Mouse (Mus musculus) limb, embryonic 13.5 days (tissue): Measurements from ENCODE around the gene Terb1. TPM values are rescaled to one million over a fixed set of nuclear protein-coding genes. Genes with fewer than 3 reads are reported as not detected.

Source experiments
- ATAC-seq: fragments of 200-750 bp; cut with Nextera tagmentation; 2 replicates; pipeline ENCODE4 v1.8.0; 2017; ENCODE audit warnings: low read depth, moderate number of reproducible peaks, moderate TSS enrichment; ENCODE audit not compliant: low FRiP score
- H3K27ac ChIP-seq: fragments of 300-500 bp; sonication (generic); 2 replicates; pipeline ENCODE4 v1.5.1; 2015; ENCODE audit warnings: inconsistent platforms, mild to moderate bottlenecking, moderate library complexity
- H3K27me3 ChIP-seq: fragments of 300-500 bp; sonication (generic); 2 replicates; pipeline ENCODE4 v1.6.1; 2015; ENCODE audit warnings: mild to moderate bottlenecking, inconsistent platforms
- H3K36me3 ChIP-seq: fragments of 300-500 bp; sonication (generic); 2 replicates; pipeline ENCODE4 v1.6.1; 2015; ENCODE audit warnings: inconsistent platforms, mild to moderate bottlenecking, moderate library complexity
- H3K4me1 ChIP-seq: fragments of 300-500 bp; sonication (generic); 2 replicates; pipeline ENCODE4 v1.6.1; 2015; ENCODE audit warnings: inconsistent platforms
- H3K4me2 ChIP-seq: fragments of 300-500 bp; sonication (generic); replicated peaks from 2 replicates; pipeline ENCODE4 v1.6.1; 2015; ENCODE audit warnings: inconsistent platforms, mild to moderate bottlenecking, moderate library complexity
- H3K4me3 ChIP-seq: fragments of 300-500 bp; sonication (generic); 2 replicates; pipeline ENCODE4 v1.5.1; 2015; ENCODE audit warnings: moderate library complexity, mild to moderate bottlenecking, inconsistent platforms
- H3K9ac ChIP-seq: fragments of 300-500 bp; sonication (generic); 2 replicates; pipeline ENCODE4 v1.6.1; 2015; ENCODE audit warnings: mild to moderate bottlenecking, inconsistent platforms
- H3K9me3 ChIP-seq: fragments of 300-500 bp; sonication (generic); 2 replicates; pipeline ENCODE4 v1.6.1; 2016; ENCODE audit warnings: inconsistent platforms
- WGBS: fragments of 180-500 bp; shearing (Covaris S2); methylation state at CpG from one replicate; pipeline ENCODE4 v1.1.7; 2015; 5-methylcytosine and 5-hydroxymethylcytosine counted together
- polyA plus RNA-seq: library from polyadenylated mRNA; unstranded; fragments of >200 nt; fragmentation: Nextera tagmentation; extraction: Ambion mirVana; gene quantifications from 2 replicates; pipeline ENCODE4 v1.2.1, GENCODE M21; 2015

Gene Terb1
- polyA plus RNA-seq, 1 experiment from 2014 or later: 0.45 TPM

GRCm38 (mm10) chr8:104430230-104430629 is 79.5 kb downstream of the Terb1 start:
- Histone ChIP-seq H3K36me3 (peaks cover 100% of the 10 kb centered on the region), H3K4me3 (no peak overlapping the region), H3K27ac (no peak overlapping the region), H3K27me3 (no peaks in the 10 kb centered on the region), H3K9me3 (no peaks in the 10 kb centered on the region), H3K9ac (no peak overlapping the region), H3K4me1 (no peaks in the 10 kb centered on the region), H3K4me2 (no peak overlapping the region)
- ATAC-seq: no peak
- 92% methylated on average over 7 of the region's 7 CpGs for WGBS

GRCm38 (mm10) chr8:104427703-104428102 is 82.0 kb downstream of the Terb1 start:
- no peak overlapping the region for H3K4me2 ChIP-seq
- 93% methylated on average over 13 of the region's 13 CpGs for WGBS
- H3K36me3 ChIP-seq: peaks cover 99% of the 10 kb centered on the region
- no peak overlapping the region for H3K4me3 ChIP-seq
- ATAC-seq: no peak
- no peak overlapping the region for H3K9ac ChIP-seq
- H3K27ac ChIP-seq: no peak overlapping the region
- H3K27me3 ChIP-seq: no peaks in the 10 kb centered on the region
- H3K9me3 ChIP-seq: no peaks in the 10 kb centered on the region
- H3K4me1 ChIP-seq: no peaks in the 10 kb centered on the region

GRCm38 (mm10) chr8:104422313-104422712 is 87.4 kb downstream of the Terb1 start:
- no peak overlapping the region for H3K9ac ChIP-seq
- no peaks in the 10 kb centered on the region for H3K27me3 ChIP-seq
- H3K9me3 ChIP-seq: no peaks in the 10 kb centered on the region
- no peak for ATAC-seq
- no peak overlapping the region for H3K27ac ChIP-seq
- no peak overlapping the region for H3K4me3 ChIP-seq
- WGBS: 93% methylated on average over 6 of the region's 6 CpGs
- H3K36me3 ChIP-seq: peaks cover 97% of the 10 kb centered on the region
- H3K4me1 ChIP-seq: no peaks in the 10 kb centered on the region
- H3K4me2 ChIP-seq: no peak overlapping the region

- H3K4me3 ChIP-seq: no peak overlapping the region
- peaks cover 40% of the 10 kb centered on the region for H3K36me3 ChIP-seq
- H3K4me2 ChIP-seq: no peak overlapping the region
- WGBS: 62% methylated on average over 6 of the region's 6 CpGs
- no peaks in the 10 kb centered on the region for H3K27me3 ChIP-seq
- no peaks in the 10 kb centered on the region for H3K9me3 ChIP-seq
- no peak overlapping the region for H3K27ac ChIP-seq
- no peaks in the 10 kb centered on the region for H3K4me1 ChIP-seq
- ATAC-seq: no peak
- H3K9ac ChIP-seq: no peak overlapping the region
Observed at GRCm38 (mm10) chr8:104416022-104416421, 93.7 kb downstream of the Terb1 start.

GRCm38 (mm10) chr8:104414204-104414603 is 95.5 kb downstream of the Terb1 start:
- 66% methylated on average over 3 of the region's 3 CpGs for WGBS
- Histone ChIP-seq H3K27me3 (no peaks in the 10 kb centered on the region), H3K4me1 (no peaks in the 10 kb centered on the region), H3K4me3 (no peak overlapping the region), H3K36me3 (peaks cover 21% of the 10 kb centered on the region), H3K9me3 (no peaks in the 10 kb centered on the region), H3K9ac (no peak overlapping the region), H3K4me2 (no peak overlapping the region), H3K27ac (no peak overlapping the region)
- ATAC-seq: no peak

- no peak overlapping the region for H3K4me3 ChIP-seq
Observed at GRCm38 (mm10) chr8:104413770-104414169, 95.9 kb downstream of the Terb1 start.

GRCm38 (mm10) chr8:104412805-104413532 is 96.7 kb downstream of the Terb1 start:
- peaks cover 11% of the 10 kb centered on the region for H3K36me3 ChIP-seq
- H3K4me2 ChIP-seq: no peak overlapping the region
- H3K27ac ChIP-seq: no peak overlapping the region
- no peaks in the 10 kb centered on the region for H3K27me3 ChIP-seq
- H3K4me3 ChIP-seq: no peak overlapping the region
- H3K9me3 ChIP-seq: no peaks in the 10 kb centered on the region
- 70% methylated on average over 7 of the region's 7 CpGs for WGBS
- ATAC-seq: no peak
- no peaks in the 10 kb centered on the region for H3K4me1 ChIP-seq
- H3K9ac ChIP-seq: no peak overlapping the region

More at GRCm38 (mm10) chr8:104413770-104414169, 95.9 kb downstream of the Terb1 start:
- Histone ChIP-seq H3K27ac (no peak overlapping the region), H3K27me3 (no peaks in the 10 kb centered on the region), H3K36me3 (peaks cover 17% of the 10 kb centered on the region), H3K4me2 (no peak overlapping the region), H3K9ac (no peak overlapping the region), H3K4me1 (no peaks in the 10 kb centered on the region), H3K9me3 (no peaks in the 10 kb centered on the region)
- ATAC-seq: no peak
- 84% methylated on average over 4 of the region's 4 CpGs for WGBS

- H3K9ac ChIP-seq: no peak overlapping the region
- H3K36me3 ChIP-seq: peaks cover under 1% of the 10 kb centered on the region
- H3K4me1 ChIP-seq: no peaks in the 10 kb centered on the region
- no peak overlapping the region for H3K27ac ChIP-seq
- no peak overlapping the region for H3K4me3 ChIP-seq
- H3K9me3 ChIP-seq: no peaks in the 10 kb centered on the region
- H3K4me2 ChIP-seq: no peak overlapping the region
- 79% methylated on average over 3 of the region's 3 CpGs for WGBS
- H3K27me3 ChIP-seq: no peaks in the 10 kb centered on the region
- no peak for ATAC-seq
Observed at GRCm38 (mm10) chr8:104411972-104412371, 97.7 kb downstream of the Terb1 start.

GRCm38 (mm10) chr8:104411468-104411867 is 98.2 kb downstream of the Terb1 start:
- H3K9me3 ChIP-seq: no peaks in the 10 kb centered on the region
- no peaks in the 10 kb centered on the region; the same call in 1 of the 2 replicates for H3K36me3 ChIP-seq
- H3K4me2 ChIP-seq: no peak overlapping the region
- H3K9ac ChIP-seq: no peak overlapping the region
- H3K27me3 ChIP-seq: no peaks in the 10 kb centered on the region
- no peak overlapping the region for H3K4me3 ChIP-seq
- no peaks in the 10 kb centered on the region for H3K4me1 ChIP-seq
- WGBS: 88% methylated on average over 3 of the region's 3 CpGs
- H3K27ac ChIP-seq: no peak overlapping the region
- ATAC-seq: no peak

GRCm38 (mm10) chr8:104410628-104411273 is 99.0 kb downstream of the Terb1 start:
- peaks cover 2% of the 10 kb centered on the region; the same call in 1 of the 2 replicates for H3K4me1 ChIP-seq

GRCm38 (mm10) chr8:104408328-104409110 is 101.2 kb downstream of the Terb1 start:
- no peaks in the 10 kb centered on the region for H3K27me3 ChIP-seq
- no peak overlapping the region for H3K27ac ChIP-seq
- H3K4me2 ChIP-seq: no peak overlapping the region
- no peak for ATAC-seq
- H3K9ac ChIP-seq: no peak overlapping the region
- 84% methylated on average over 7 of the region's 7 CpGs for WGBS
- no peak overlapping the region for H3K4me3 ChIP-seq
- peaks cover 9% of the 10 kb centered on the region; the same call in 1 of the 2 replicates for H3K4me1 ChIP-seq
- no peaks in the 10 kb centered on the region for H3K36me3 ChIP-seq
- no peaks in the 10 kb centered on the region; the same call in 1 of the 2 replicates for H3K9me3 ChIP-seq

More at GRCm38 (mm10) chr8:104410628-104411273, 99.0 kb downstream of the Terb1 start:
- Histone ChIP-seq H3K4me2 (no peak overlapping the region), H3K27me3 (no peaks in the 10 kb centered on the region), H3K4me3 (no peak overlapping the region), H3K9ac (no peak overlapping the region), H3K9me3 (no peaks in the 10 kb centered on the region), H3K27ac (no peak overlapping the region), H3K36me3 (no peaks in the 10 kb centered on the region; the same call in 1 of the 2 replicates)
- no peak for ATAC-seq
- 60% methylated on average over 7 of the region's 7 CpGs for WGBS
